Mouse (Mus musculus) lung, postnatal 0 days (tissue): ENCODE measurements around the gene Zfp319.

Experiments used
- CTCF ChIP-seq: IDR thresholded peaks from 2 replicates; pipeline ENCODE4 v1.5.1; 2016; ENCODE audit warnings: antibody characterized with exemption, mild to moderate bottlenecking
- EP300 ChIP-seq: IDR thresholded peaks from 2 replicates; pipeline ENCODE4 v1.6.1; 2016; ENCODE audit warnings: antibody characterized with exemption, mild to moderate bottlenecking, control low read depth

- TF ChIP-seq CTCF: no peak
- no peak for TF ChIP-seq EP300
These were observed 28.6 kb upstream of the Zfp319 start for GRCm38 (mm10) chr8:95360181-95361015.
